Mouse (Mus musculus) hematopoietic multipotent progenitor cell, adult 10-12 weeks (in vitro differentiated cells): ENCODE measurements around the gene Olfr136. TPM values are rescaled to one million over a fixed set of nuclear protein-coding genes. Genes with fewer than 3 reads are reported as not detected.

Experiments used
- polyA plus RNA-seq: library from polyadenylated mRNA; stranded (reverse); fragments of >175 nt; gene quantifications from 2 replicates; pipeline ENCODE4 v1.2.3, GENCODE M21; 2012; ENCODE audit warnings: low replicate concordance

Olfr136 gene
- not detected in 2 replicates for polyA plus RNA-seq

GRCm38 (mm10) chr17:38329531-38329930, at the start of gene Olfr136:
Olfr136 (plus strand) TSS chr17:38329831.

GRCm38 (mm10) chr17:38307470-38307869, 22.2 kb upstream of the Olfr136 start, which contains the start of gene Olfr137:
Olfr137 (minus strand) TSS chr17:38307570.

Other genes starting within 250 kb of the Olfr136 start
- gene Olfr131, start 241.1 kb upstream of the Olfr136 start, polyA plus RNA-seq = not detected in 2 replicates
- not detected in 2 replicates for gene Olfr132, start 195.3 kb upstream of the Olfr136 start, polyA plus RNA-seq
- not detected in 2 replicates for gene Olfr133, start 184.6 kb upstream of the Olfr136 start, polyA plus RNA-seq
- not detected in 2 replicates for gene Olfr134, start 158.4 kb upstream of the Olfr136 start, polyA plus RNA-seq
- gene Olfr135, start 125.5 kb upstream of the Olfr136 start, polyA plus RNA-seq = not detected in 2 replicates
- gene Olfr138, start 68.8 kb upstream of the Olfr136 start, polyA plus RNA-seq = not detected in 2 replicates
- not detected in 2 replicates for gene Olfr137, start 22.3 kb upstream of the Olfr136 start, polyA plus RNA-seq
- gene Esp36, start 90.4 kb downstream of the Olfr136 start, polyA plus RNA-seq = not detected in 2 replicates
- gene Esp34, start 224.4 kb downstream of the Olfr136 start, polyA plus RNA-seq = not detected in 2 replicates